Mouse (Mus musculus): ENCODE data around the gene Shd. TPM values are rescaled to one million over a fixed set of nuclear protein-coding genes. Genes with fewer than 3 reads are reported as not detected.

Gene Shd
- total and polyA plus RNA-seq, 3 experiments = 0.31 to 0.89 TPM; not detected in 1

DNA sequence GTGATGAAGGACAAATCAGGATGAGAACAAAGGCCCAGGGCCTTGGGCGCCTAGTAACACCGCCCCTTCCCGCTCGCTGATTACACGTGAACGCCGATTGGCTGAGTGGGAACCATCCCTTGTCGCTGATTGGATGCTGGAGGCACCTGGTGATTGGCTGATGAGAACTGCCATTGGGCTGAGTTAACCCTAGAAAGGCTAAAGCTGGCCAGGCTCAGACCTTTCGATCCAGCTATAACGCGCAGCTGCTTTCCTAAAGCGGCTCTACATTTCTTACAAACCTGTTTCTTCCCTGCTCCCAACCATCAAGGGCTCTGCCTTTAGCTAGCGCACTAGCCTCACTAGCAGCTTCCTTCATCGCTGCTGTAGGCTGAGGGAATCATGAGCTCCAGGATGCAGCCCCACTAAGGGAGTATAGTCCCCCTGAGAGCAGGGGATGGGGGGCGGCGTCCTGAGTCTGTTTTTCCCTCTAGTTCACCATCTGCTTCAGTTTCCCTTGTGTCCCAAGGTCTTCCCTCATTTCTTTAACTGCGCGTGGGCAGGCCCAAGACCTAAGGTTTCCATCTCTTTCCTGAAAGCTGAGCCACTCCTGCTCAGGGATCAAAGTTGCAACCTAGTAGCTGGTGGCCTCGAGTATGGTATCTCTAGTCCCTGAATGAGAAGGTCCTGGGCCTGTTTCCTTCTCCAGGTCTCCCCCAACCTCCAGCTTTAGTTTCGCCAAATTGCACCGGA, 38.3 kb downstream of the Shd start:
- no peaks in the 10 kb centered on the region for H3K9me3 ChIP-seq (replicated peaks; ENCODE audit: insufficient read depth, low read length)
- H3K36me3 ChIP-seq (ENCODE audit: control insufficient read depth in 1 of 2, insufficient read depth in 2 of 2, low read length in 2 of 2) = peaks cover 0 to 8% of the 10 kb centered on the region in 2 experiments; a peak in 2 of 4 replicates
- H3K27ac ChIP-seq (ENCODE audit: control insufficient read depth, low read depth, low read length) = peak overlapping the region; percentile 53
- H3K27me3 ChIP-seq (ENCODE audit: control insufficient read depth in 1 of 2, insufficient read depth in 2 of 2, low read length in 2 of 2) = no peaks in the 10 kb centered on the region
- no peaks in the 10 kb centered on the region for H3K79me2 ChIP-seq (ENCODE audit: control insufficient read depth, insufficient read depth, low read length, poor library complexity)
- peak overlapping the region; percentile 64 for H3K9ac ChIP-seq (ENCODE audit: control insufficient read depth, low read depth, low read length, poor library complexity, severe bottlenecking)
- TF ChIP-seq GABPA (IDR thresholded peaks at IDR 0.05; ENCODE audit: low read depth, low read length) (no peak), ZKSCAN1 (IDR thresholded peaks at IDR 0.05; ENCODE audit: low read depth, low read length) (no peak), MXI1 (IDR thresholded peaks at IDR 0.05; ENCODE audit: low read depth, low read length) (peak; percentile 2; the same call in 1 of the 2 replicates), POLR2A (IDR thresholded peaks at IDR 0.05; ENCODE audit: control insufficient read depth in 1 of 2, insufficient read depth in 1 of 2, low read depth in 1 of 2, low read length in 2 of 2, poor library complexity in 1 of 2) (peak in 1 of 2 experiments; percentile 48; a peak in 2 of 4 replicates), USF2 (IDR thresholded peaks at IDR 0.05; ENCODE audit: borderline replicate concordance in 1 of 2, insufficient read depth in 1 of 2, low read depth in 1 of 2, low read length in 2 of 2) (no peak), MAFK (IDR thresholded peaks at IDR 0.05; ENCODE audit: borderline replicate concordance, low read depth, low read length) (no peak), BHLHE40 (IDR thresholded peaks at IDR 0.05; ENCODE audit: borderline replicate concordance, low read depth, low read length) (no peak), TBP (IDR thresholded peaks at IDR 0.05; ENCODE audit: low read depth, low read length) (peak; percentile 75), UBTF (IDR thresholded peaks at IDR 0.05; ENCODE audit: borderline replicate concordance, insufficient read depth, low read depth, low read length) (no peak), E2F4 (IDR thresholded peaks at IDR 0.05; ENCODE audit: borderline replicate concordance, low read depth, low read length) (peak; percentile 85), SIN3A (IDR thresholded peaks at IDR 0.05; ENCODE audit: low read length) (no peak; the same call in none of the 2 replicates), RAD21 (IDR thresholded peaks at IDR 0.05; ENCODE audit: low read depth, low read length) (no peak), MAX (IDR thresholded peaks at IDR 0.05; ENCODE audit: low read length) (peak; percentile 36), ZMIZ1 (IDR thresholded peaks at IDR 0.05; ENCODE audit: low read depth, low read length) (no peak), CHD2 (IDR thresholded peaks at IDR 0.05; ENCODE audit: low read length) (no peak), CTCF (IDR thresholded peaks at IDR 0.05 in 2 of 3, conservative IDR thresholded peaks at IDR 0.05 in 1 of 3; ENCODE audit: control insufficient read depth in 1 of 3, insufficient read depth in 1 of 3, low read depth in 2 of 3, low read length in 3 of 3, poor library complexity in 1 of 3, severe bottlenecking in 1 of 3) (no peak), USF1 (IDR thresholded peaks at IDR 0.05; ENCODE audit: low read depth, low read length) (peak; percentile 80), CHD1 (IDR thresholded peaks at IDR 0.05; ENCODE audit: low read depth, low read length) (no peak), ETS1 (IDR thresholded peaks at IDR 0.05; ENCODE audit: low read depth, low read length) (0 out of 2 replicates have a peak, but pooled peaks have one; percentile 6), GATA1 (IDR thresholded peaks at IDR 0.05; ENCODE audit: low read depth, low read length) (peak; percentile 69), TCF12 (IDR thresholded peaks at IDR 0.05; ENCODE audit: low read depth, low read length) (no peak), NRF1 (IDR thresholded peaks at IDR 0.05; ENCODE audit: insufficient read depth, low read depth, low read length, poor library complexity, severe bottlenecking) (no peak), HCFC1 (IDR thresholded peaks at IDR 0.05; ENCODE audit: low read depth, low read length) (peak; percentile 70)
- DNase-seq (ENCODE audit: low read depth, low spot score) = peak; percentile 98
- peaks cover 0 to 17% of the 10 kb centered on the region in 2 experiments; a peak in 2 of 4 replicates for H3K4me1 ChIP-seq (ENCODE audit: control insufficient read depth in 1 of 2, insufficient read depth in 2 of 2, low read length in 2 of 2)
- peak overlapping the region; percentile 64 to 90 for H3K4me3 ChIP-seq (ENCODE audit: control insufficient read depth in 1 of 2, insufficient read depth in 1 of 2, low read depth in 2 of 2, low read length in 2 of 2)
